Mouse (Mus musculus) stomach, embryonic 15.5 days (tissue): ENCODE measurements around the gene Vps33b. TPM values are rescaled to one million over a fixed set of nuclear protein-coding genes. Genes with fewer than 3 reads are reported as not detected.
A peak's percentile ranks its signal among the peaks of the same experiment; 100 is the strongest.

ENCODE experiments used
- ATAC-seq: fragments of 200-750 bp; cut with Nextera tagmentation; 2 replicates; pipeline ENCODE4 v1.8.0; 2017; ENCODE audit warnings: low read depth, moderate number of reproducible peaks, moderate TSS enrichment; ENCODE audit not compliant: insufficient read depth, low FRiP score
- H3K27ac ChIP-seq: fragments of 300-500 bp; sonication (generic); 2 replicates; pipeline ENCODE4 v1.5.1; 2015; ENCODE audit warnings: mild to moderate bottlenecking, inconsistent platforms
- H3K27me3 ChIP-seq: fragments of 300-500 bp; sonication (generic); replicated peaks from 2 replicates; pipeline ENCODE4 v1.6.1; 2015; ENCODE audit warnings: inconsistent platforms
- H3K36me3 ChIP-seq: fragments of 300-500 bp; sonication (generic); 2 replicates; pipeline ENCODE4 v1.6.1; 2015; ENCODE audit warnings: inconsistent platforms
- H3K4me1 ChIP-seq: fragments of 300-500 bp; sonication (generic); 2 replicates; pipeline ENCODE4 v1.6.1; 2015; ENCODE audit warnings: inconsistent platforms
- H3K4me2 ChIP-seq: fragments of 300-500 bp; sonication (generic); 2 replicates; pipeline ENCODE4 v1.6.1; 2015; ENCODE audit warnings: mild to moderate bottlenecking, inconsistent platforms
- H3K4me3 ChIP-seq: fragments of 300-500 bp; sonication (generic); replicated peaks from 2 replicates; pipeline ENCODE4 v1.5.1; 2015; ENCODE audit warnings: inconsistent platforms
- H3K9ac ChIP-seq: fragments of 300-500 bp; sonication (generic); 2 replicates; pipeline ENCODE4 v1.6.1; 2015; ENCODE audit warnings: inconsistent platforms
- H3K9me3 ChIP-seq: fragments of 300-500 bp; sonication (generic); 2 replicates; pipeline ENCODE4 v1.6.1; 2016; ENCODE audit warnings: inconsistent platforms
- WGBS: fragments of 180-500 bp; shearing (Covaris S2); methylation state at CpG from one replicate; pipeline ENCODE4 v1.1.7; 2015; 5-methylcytosine and 5-hydroxymethylcytosine counted together
- polyA plus RNA-seq: library from polyadenylated mRNA; unstranded; fragments of >200 nt; fragmentation: Nextera tagmentation; extraction: Ambion mirVana; gene quantifications from 2 replicates; pipeline ENCODE4 v1.2.1, GENCODE M21; 2015

Vps33b gene
- 12.9 and 15.6 TPM in 2 replicates for polyA plus RNA-seq

- peak; percentile 92 for ATAC-seq
Measured at GRCm38 (mm10) chr7:80268897-80269750, at the start of gene Vps33b. Gene Vps33b, plus strand, starts transcription at chr7:80269649.

GRCm38 (mm10) chr7:80220237-80220797, 49.1 kb upstream of the Vps33b start:
- no peaks in the 10 kb centered on the region for H3K4me1 ChIP-seq
- no peaks in the 10 kb centered on the region for H3K27me3 ChIP-seq
- WGBS, result 93% methylated on average over 9 of the region's 9 CpGs
- no peaks in the 10 kb centered on the region for H3K9me3 ChIP-seq
- H3K27ac ChIP-seq, result no peak overlapping the region
- H3K4me3 ChIP-seq, result no peak overlapping the region
- ATAC-seq, result no peak
- no peak overlapping the region for H3K4me2 ChIP-seq
- H3K36me3 ChIP-seq, result peaks cover 75% of the 10 kb centered on the region
- H3K9ac ChIP-seq, result no peak overlapping the region

More at GRCm38 (mm10) chr7:80268897-80269750, at the start of gene Vps33b:
- Histone ChIP-seq H3K4me3 (peak within 1 kb of the TSS; percentile 81), H3K27me3 (no peaks in the 10 kb centered on the region), H3K4me1 (no peaks in the 10 kb centered on the region; the same call in 1 of the 2 replicates), H3K9me3 (no peaks in the 10 kb centered on the region), H3K36me3 (peaks cover 31% of the 10 kb centered on the region), H3K4me2 (peak within 1 kb of the TSS; percentile 84), H3K9ac (peak within 1 kb of the TSS; percentile 72), H3K27ac (peak within 1 kb of the TSS; percentile 51)
- WGBS, result 4% methylated on average over 21 of the region's 21 CpGs

GRCm38 (mm10) chr7:80221179-80221750, 48.2 kb upstream of the Vps33b start:
- no peak overlapping the region for H3K27ac ChIP-seq
- 82% methylated on average over 4 of the region's 4 CpGs for WGBS

GRCm38 (mm10) chr7:80227065-80227464, 42.4 kb upstream of the Vps33b start:
- Histone ChIP-seq H3K9me3 (no peaks in the 10 kb centered on the region), H3K27me3 (no peaks in the 10 kb centered on the region), H3K9ac (no peak overlapping the region), H3K4me2 (no peak overlapping the region), H3K36me3 (peaks cover 33% of the 10 kb centered on the region), H3K4me3 (no peak overlapping the region), H3K4me1 (peaks cover 10% of the 10 kb centered on the region; the same call in 1 of the 2 replicates), H3K27ac (no peak overlapping the region)
- no peak for ATAC-seq
- WGBS, result 92% methylated on average over 4 of the region's 4 CpGs

More at GRCm38 (mm10) chr7:80221179-80221750, 48.2 kb upstream of the Vps33b start:
- H3K4me2 ChIP-seq, result no peak overlapping the region
- no peaks in the 10 kb centered on the region for H3K4me1 ChIP-seq
- no peak for ATAC-seq
- H3K4me3 ChIP-seq, result no peak overlapping the region
- H3K27me3 ChIP-seq, result no peaks in the 10 kb centered on the region
- H3K9me3 ChIP-seq, result no peaks in the 10 kb centered on the region
- peaks cover 68% of the 10 kb centered on the region for H3K36me3 ChIP-seq
- no peak overlapping the region for H3K9ac ChIP-seq

- H3K27ac ChIP-seq, result no peak overlapping the region
- 66% methylated on average over 6 of the region's 6 CpGs for WGBS
- no peak overlapping the region for H3K4me3 ChIP-seq
- no peaks in the 10 kb centered on the region for H3K27me3 ChIP-seq
- H3K4me2 ChIP-seq, result no peak overlapping the region
- H3K4me1 ChIP-seq, result peaks cover 16% of the 10 kb centered on the region
- no peak for ATAC-seq
- no peaks in the 10 kb centered on the region for H3K9me3 ChIP-seq
- no peak overlapping the region for H3K9ac ChIP-seq
- H3K36me3 ChIP-seq, result peaks cover 13% of the 10 kb centered on the region; the same call in 1 of the 2 replicates
Measured at GRCm38 (mm10) chr7:80230196-80230595, 39.3 kb upstream of the Vps33b start.

- peak; percentile 36 for ATAC-seq
- H3K36me3 ChIP-seq, result peaks cover 9% of the 10 kb centered on the region; the same call in 1 of the 2 replicates
- peaks cover 16% of the 10 kb centered on the region for H3K4me1 ChIP-seq
- no peaks in the 10 kb centered on the region for H3K9me3 ChIP-seq
- no peaks in the 10 kb centered on the region for H3K27me3 ChIP-seq
- peak overlapping the region; percentile 70 for H3K4me2 ChIP-seq
- H3K4me3 ChIP-seq, result peak overlapping the region; percentile 80
- H3K9ac ChIP-seq, result peak overlapping the region; percentile 40
- H3K27ac ChIP-seq, result peak overlapping the region; percentile 87
- under 1% methylated on average over 29 of the region's 29 CpGs for WGBS
Measured at GRCm38 (mm10) chr7:80231971-80232488, 37.4 kb upstream of the Vps33b start.

- under 1% methylated on average over 55 of the region's 56 CpGs for WGBS
- Histone ChIP-seq H3K4me2 (peak within 1 kb of the TSS; percentile 74), H3K9me3 (no peaks in the 10 kb centered on the region), H3K36me3 (peaks cover 5% of the 10 kb centered on the region; the same call in 1 of the 2 replicates), H3K27ac (peak within 1 kb of the TSS; percentile 87), H3K4me3 (peak within 1 kb of the TSS; percentile 80), H3K4me1 (peaks cover 16% of the 10 kb centered on the region), H3K9ac (peak within 1 kb of the TSS; percentile 58), H3K27me3 (no peaks in the 10 kb centered on the region)
- ATAC-seq, result peak; percentile 100
Measured at GRCm38 (mm10) chr7:80232489-80233029, 36.9 kb upstream of the Vps33b start, which contains the start of the genes Cib1 and Gdpgp1. Gene Cib1, minus strand, starts transcription at chr7:80232813. Gene Gdpgp1, plus strand, starts transcription at chr7:80232865.

GRCm38 (mm10) chr7:80233799-80234198, 35.6 kb upstream of the Vps33b start:
- Histone ChIP-seq H3K4me1 (peaks cover 16% of the 10 kb centered on the region), H3K36me3 (peaks cover 4% of the 10 kb centered on the region), H3K9me3 (no peaks in the 10 kb centered on the region), H3K4me2 (peak overlapping the region; percentile 74), H3K9ac (no peak overlapping the region), H3K4me3 (peak overlapping the region; percentile 80), H3K27ac (no peak overlapping the region), H3K27me3 (no peaks in the 10 kb centered on the region)
- WGBS, result 67% methylated on average over 9 of the region's 9 CpGs
- ATAC-seq, result no peak

- Histone ChIP-seq H3K9ac (no peak overlapping the region), H3K27me3 (no peaks in the 10 kb centered on the region), H3K27ac (no peak overlapping the region), H3K4me2 (no peak overlapping the region), H3K4me1 (peaks cover 5% of the 10 kb centered on the region), H3K36me3 (peaks cover 15% of the 10 kb centered on the region), H3K9me3 (no peaks in the 10 kb centered on the region), H3K4me3 (no peak overlapping the region)
- ATAC-seq, result no peak
- 86% methylated on average over 10 of the region's 10 CpGs for WGBS
Measured at GRCm38 (mm10) chr7:80238542-80238941, 30.9 kb upstream of the Vps33b start.

- H3K9ac ChIP-seq, result no peak overlapping the region
- no peaks in the 10 kb centered on the region for H3K4me1 ChIP-seq
- 58% methylated on average over 4 of the region's 4 CpGs for WGBS
Measured at GRCm38 (mm10) chr7:80241661-80242060, 27.8 kb upstream of the Vps33b start.

GRCm38 (mm10) chr7:80244851-80245250, 24.6 kb upstream of the Vps33b start:
- 93% methylated on average over 4 of the region's 4 CpGs for WGBS
- Histone ChIP-seq H3K4me2 (no peak overlapping the region), H3K27ac (no peak overlapping the region), H3K36me3 (peaks cover 4% of the 10 kb centered on the region; the same call in 1 of the 2 replicates), H3K9ac (no peak overlapping the region), H3K4me1 (no peaks in the 10 kb centered on the region), H3K4me3 (no peak overlapping the region), H3K27me3 (no peaks in the 10 kb centered on the region), H3K9me3 (no peaks in the 10 kb centered on the region)
- ATAC-seq, result no peak

More at GRCm38 (mm10) chr7:80241661-80242060, 27.8 kb upstream of the Vps33b start:
- no peak overlapping the region for H3K27ac ChIP-seq
- H3K27me3 ChIP-seq, result no peaks in the 10 kb centered on the region
- peaks cover 15% of the 10 kb centered on the region for H3K36me3 ChIP-seq
- H3K9me3 ChIP-seq, result no peaks in the 10 kb centered on the region
- no peak for ATAC-seq
- H3K4me3 ChIP-seq, result no peak overlapping the region
- no peak overlapping the region for H3K4me2 ChIP-seq
